Mouse (Mus musculus) embryonic fibroblast, embryonic 13.5 days (primary cell): ENCODE measurements at regions not wholly inside any gene's neighbourhood (a gene's known extent, or its start where the extent isn't known, plus 50 kb on each side); places are given as distances from the start of the nearest gene placed in this dataset.

Experiments used
- H3K27ac ChIP-seq: 2 replicates; pipeline ENCODE4 v1.5.1; 2012; ENCODE audit warnings: low read length, control low read depth, inconsistent platforms; ENCODE audit not compliant: insufficient read depth
- H3K4me1 ChIP-seq: 2 replicates; pipeline ENCODE4 v1.6.1; 2011; ENCODE audit warnings: low read length; ENCODE audit not compliant: control insufficient read depth, insufficient read depth
- H3K4me3 ChIP-seq: 2 replicates; pipeline ENCODE4 v1.5.1; 2011; ENCODE audit warnings: mild to moderate bottlenecking, control low read depth, low read length; ENCODE audit not compliant: insufficient read depth
- CTCF ChIP-seq: IDR thresholded peaks from 2 replicates; pipeline ENCODE4 v1.5.1; 2011; ENCODE audit warnings: mild to moderate bottlenecking, control low read depth, low read length, moderate library complexity, borderline replicate concordance; ENCODE audit not compliant: insufficient read depth
- POLR2A ChIP-seq: IDR thresholded peaks from 2 replicates; pipeline ENCODE4 v1.6.1; 2011; ENCODE audit warnings: low read depth, mild to moderate bottlenecking, control low read depth, low read length, moderate library complexity

DNA sequence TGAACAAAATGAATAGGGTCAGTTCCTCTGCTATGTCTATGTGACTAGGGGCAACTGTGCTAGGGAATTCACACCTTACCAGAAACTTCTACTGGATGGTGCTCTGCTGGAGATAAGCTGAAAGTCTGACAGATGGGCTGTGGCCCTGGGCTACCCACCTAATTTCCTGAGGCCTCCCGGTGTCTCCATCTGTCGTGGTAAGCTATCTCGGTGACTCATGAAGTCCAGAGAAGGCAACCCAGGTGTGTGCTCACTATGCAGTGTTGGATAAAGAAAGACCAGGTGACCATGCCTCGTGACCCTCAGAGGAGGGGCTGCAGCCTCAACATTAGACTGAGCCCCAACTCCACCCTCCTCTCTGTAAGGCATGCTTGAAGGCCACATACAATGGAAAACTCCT is 64.2 kb upstream of the Smndc1 start:
- no peak overlapping the region for H3K4me3 ChIP-seq
- peaks cover 12% of the 10 kb centered on the region for H3K4me1 ChIP-seq
- no peak for TF ChIP-seq CTCF
- no peak overlapping the region for H3K27ac ChIP-seq

DNA sequence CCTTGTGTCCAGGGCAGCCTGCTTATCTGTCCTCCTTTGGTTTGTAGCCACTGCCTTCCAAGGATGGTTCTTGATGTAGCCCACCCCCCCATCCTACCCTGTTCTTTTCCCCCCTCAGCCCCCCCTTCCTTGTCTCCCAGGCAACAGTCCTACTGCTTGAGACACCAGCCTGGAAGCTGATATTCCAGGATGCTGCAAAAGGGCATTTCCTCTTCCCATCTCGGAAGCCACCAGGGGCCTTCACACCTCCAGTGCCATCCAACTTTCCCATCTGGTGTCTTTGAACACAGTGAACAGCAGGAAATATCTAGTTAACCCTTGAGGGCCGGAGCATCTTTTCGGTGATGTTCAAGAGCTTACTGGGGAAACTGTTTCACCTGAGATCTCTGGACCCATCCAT is 63.7 kb upstream of the Smndc1 start:
- Histone ChIP-seq H3K4me1 (peaks cover 12% of the 10 kb centered on the region), H3K27ac (no peak overlapping the region), H3K4me3 (no peak overlapping the region)
- no peak for TF ChIP-seq CTCF
- no peak for TF ChIP-seq POLR2A

DNA sequence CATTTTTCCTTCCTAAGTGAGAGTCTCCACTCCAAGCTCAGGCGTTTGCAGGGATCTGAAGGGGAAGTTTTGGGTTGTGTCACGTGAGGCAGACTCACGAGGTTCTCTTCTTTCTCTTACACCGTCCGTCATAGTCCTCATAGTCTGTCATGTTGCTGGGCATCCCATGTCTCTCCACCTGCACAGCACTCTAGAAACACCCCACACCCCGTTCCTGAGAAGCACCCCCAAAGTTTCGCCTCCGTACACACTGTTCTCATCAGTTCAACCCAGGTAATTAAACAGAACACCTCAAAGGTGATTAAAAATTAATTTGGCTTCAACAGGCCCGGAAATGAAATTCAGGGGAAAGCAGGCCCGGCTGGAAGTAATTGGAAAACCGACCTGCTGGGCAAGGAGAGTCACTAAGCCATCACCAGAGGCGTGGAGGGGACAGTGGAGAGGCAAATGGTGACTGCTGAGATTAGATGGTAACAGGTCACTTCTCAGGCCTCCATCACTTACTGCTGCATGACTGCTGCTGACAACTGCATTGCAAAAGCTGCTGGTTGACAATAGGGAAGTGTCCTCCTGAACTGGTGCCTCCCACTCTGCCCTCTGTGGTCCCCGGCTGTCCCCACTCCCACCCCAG is 63.1 kb upstream of the Smndc1 start:
- Histone ChIP-seq H3K27ac (no peak overlapping the region), H3K4me3 (no peak overlapping the region), H3K4me1 (peaks cover 12% of the 10 kb centered on the region)
- TF ChIP-seq POLR2A (no peak), CTCF (no peak)

DNA sequence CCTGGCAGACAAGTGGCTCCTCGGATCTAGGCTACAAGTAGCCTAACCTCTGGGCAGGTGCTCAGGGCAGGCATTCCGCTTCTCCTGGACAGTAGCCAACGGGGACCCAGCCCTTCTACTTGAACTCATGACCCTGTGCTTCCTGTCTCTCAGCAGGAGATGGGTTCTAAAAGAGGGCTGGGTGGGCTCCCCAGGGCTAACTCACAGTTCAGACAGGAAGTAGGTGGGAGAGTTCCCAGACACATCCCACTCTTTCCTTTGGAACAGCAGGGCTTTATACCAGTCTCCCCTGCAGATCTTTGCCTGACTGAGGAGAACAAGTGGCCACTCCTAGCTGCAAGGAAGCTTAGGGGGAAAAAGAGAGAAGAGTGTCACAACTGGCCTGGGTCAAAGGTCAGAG is 62.0 kb upstream of the Smndc1 start:
- TF ChIP-seq POLR2A, result no peak
- no peak for TF ChIP-seq CTCF
- H3K4me1 ChIP-seq, result peaks cover 12% of the 10 kb centered on the region
- no peak overlapping the region for H3K27ac ChIP-seq
- H3K4me3 ChIP-seq, result no peak overlapping the region

DNA sequence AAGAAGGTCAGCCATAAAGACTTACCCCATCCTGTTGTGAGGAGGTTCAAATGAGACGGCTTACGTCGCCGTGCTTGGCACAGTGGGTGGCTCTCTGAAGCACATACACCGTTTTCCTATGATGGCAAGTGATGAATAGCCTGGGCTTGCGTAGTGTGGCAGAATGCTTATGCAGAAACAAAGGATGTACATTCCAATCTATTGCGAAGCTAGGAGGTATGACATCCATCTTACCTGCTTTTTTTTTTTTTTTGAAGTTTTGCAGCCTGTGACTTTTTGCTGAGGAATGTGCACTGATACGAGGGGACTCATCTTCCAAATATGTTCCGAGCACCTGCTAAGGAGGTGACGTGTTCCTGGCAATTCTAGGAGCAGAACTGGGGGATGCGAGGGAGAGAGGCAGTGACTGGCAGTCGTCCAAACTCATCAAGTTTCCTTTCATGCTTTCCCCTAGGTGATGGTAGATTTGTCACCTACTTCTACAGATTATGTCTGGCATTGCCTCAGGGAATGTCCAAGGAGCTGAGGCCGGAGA is 61.1 kb upstream of the Smndc1 start:
- no peak overlapping the region for H3K27ac ChIP-seq
- no peak for TF ChIP-seq POLR2A
- H3K4me1 ChIP-seq, result peaks cover 10% of the 10 kb centered on the region
- no peak overlapping the region for H3K4me3 ChIP-seq

DNA sequence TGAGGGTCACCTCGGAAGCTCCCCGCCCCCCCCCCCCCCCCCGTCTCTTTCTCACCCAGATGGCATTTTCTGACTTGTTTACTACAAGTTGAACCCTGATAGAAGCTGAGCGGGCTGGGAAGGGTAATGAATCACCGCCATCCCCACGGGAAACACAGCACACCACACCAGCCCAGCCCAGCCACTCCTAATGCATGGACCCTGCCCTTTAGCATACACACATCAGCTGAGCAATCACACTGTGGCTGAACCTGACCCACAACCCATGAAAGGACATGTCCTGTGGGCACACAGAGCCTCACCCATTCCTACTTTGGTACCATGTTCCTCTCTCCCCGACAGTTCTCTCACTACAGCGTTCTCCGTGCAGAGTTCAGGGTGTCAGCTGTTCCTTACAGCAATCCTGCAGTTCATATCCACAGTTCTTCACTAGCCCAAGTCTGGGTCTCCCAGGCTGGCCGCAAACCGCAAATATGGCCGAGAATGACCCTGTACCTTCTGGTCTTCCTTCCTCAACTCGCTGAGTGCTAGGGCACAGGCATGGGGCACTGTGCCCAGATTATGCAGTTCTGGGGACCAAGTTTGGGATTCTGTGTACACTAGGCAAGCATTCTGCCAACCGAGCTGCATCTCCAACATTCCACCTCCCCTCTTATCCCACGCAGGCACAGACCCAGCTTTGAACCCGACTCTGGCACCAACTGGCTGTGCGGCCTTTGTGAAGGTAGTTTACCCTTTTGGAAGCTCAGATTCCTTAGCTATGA is 60.4 kb upstream of the Smndc1 start:
- Histone ChIP-seq H3K27ac (no peak overlapping the region), H3K4me3 (no peak overlapping the region), H3K4me1 (peaks cover 9% of the 10 kb centered on the region; the same call in 1 of the 2 replicates)
- no peak for TF ChIP-seq CTCF
- no peak for TF ChIP-seq POLR2A

DNA sequence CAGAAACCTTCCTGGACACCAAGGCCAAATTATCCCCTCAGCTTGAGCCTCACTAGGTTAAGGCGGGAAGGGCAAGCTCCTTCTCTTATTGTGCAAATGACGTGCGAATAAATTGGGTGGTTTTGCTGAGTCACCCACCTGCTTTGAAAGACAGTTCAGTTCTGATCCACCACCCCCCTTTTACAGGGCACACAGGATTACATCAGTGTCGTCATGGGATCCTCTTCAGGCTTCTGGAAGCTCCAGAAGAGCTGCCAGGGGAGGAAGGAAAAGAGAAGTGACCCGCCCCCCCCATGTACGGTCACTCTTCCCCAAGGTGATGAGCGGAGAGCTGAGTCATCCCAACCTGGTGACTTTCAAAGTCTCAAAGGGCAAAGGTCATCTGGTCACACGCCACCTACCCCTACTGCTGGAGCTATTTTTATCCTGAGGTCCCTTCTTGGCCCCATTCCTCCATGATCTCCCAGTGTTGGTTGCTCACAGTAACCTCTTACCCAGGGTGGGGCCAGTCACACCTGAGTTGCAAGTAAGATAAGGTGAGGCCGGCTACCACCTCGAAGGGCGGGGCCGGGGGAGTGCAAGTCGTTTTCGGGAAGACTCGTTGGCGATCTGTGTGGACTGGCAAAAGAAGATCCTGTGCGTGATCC is 58.9 kb upstream of the Smndc1 start:
- Histone ChIP-seq H3K4me3 (no peak overlapping the region), H3K27ac (no peak overlapping the region), H3K4me1 (peaks cover 9% of the 10 kb centered on the region; the same call in 1 of the 2 replicates)
- TF ChIP-seq POLR2A, result no peak
- no peak for TF ChIP-seq CTCF

DNA sequence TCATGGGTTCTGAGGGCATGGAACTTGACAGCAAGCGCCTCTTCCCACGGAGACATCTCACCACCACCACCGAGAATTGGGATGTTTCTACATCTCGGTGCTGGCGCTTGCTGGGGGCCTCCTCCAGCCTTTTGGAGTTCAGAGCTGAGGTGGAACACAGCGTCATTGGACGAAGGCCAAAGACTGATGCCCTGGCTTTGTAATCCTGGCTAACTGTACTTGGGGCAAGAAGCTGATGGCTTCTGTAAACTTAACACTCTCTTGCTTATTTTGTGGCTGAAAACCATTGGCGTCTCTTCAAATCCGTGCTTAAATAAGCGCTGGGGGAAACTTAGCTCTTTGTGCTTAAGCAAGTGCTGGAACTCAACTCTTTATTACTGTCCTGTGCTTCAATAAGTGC is 57.8 kb upstream of the Smndc1 start:
- peaks cover 9% of the 10 kb centered on the region; the same call in 1 of the 2 replicates for H3K4me1 ChIP-seq
- TF ChIP-seq CTCF (no peak), POLR2A (no peak)
- H3K4me3 ChIP-seq, result no peak overlapping the region
- no peak overlapping the region for H3K27ac ChIP-seq

DNA sequence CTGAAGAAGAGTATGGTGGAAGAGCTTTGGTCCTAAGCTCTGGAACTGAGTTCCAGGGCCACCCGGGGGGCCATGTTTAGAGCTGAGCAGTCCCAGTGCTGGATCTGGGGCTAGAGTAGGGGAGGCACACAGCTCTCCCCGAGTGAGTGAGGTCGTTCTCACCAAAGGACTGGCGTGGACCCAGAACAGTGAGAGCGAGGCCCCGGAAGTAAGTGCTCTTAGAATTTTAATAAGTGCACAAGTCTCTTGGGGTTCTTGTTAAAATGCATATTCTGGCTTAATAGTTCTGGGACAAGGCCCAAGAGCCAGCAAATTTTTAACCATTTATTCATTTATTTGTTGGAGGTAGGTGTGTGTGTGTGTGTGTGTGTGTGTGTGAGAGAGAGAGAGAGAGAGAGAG is 57.4 kb upstream of the Smndc1 start:
- TF ChIP-seq CTCF, result no peak
- TF ChIP-seq POLR2A, result no peak
- H3K4me3 ChIP-seq, result no peak overlapping the region
- no peak overlapping the region for H3K27ac ChIP-seq
- H3K4me1 ChIP-seq, result peaks cover 9% of the 10 kb centered on the region; the same call in 1 of the 2 replicates

DNA sequence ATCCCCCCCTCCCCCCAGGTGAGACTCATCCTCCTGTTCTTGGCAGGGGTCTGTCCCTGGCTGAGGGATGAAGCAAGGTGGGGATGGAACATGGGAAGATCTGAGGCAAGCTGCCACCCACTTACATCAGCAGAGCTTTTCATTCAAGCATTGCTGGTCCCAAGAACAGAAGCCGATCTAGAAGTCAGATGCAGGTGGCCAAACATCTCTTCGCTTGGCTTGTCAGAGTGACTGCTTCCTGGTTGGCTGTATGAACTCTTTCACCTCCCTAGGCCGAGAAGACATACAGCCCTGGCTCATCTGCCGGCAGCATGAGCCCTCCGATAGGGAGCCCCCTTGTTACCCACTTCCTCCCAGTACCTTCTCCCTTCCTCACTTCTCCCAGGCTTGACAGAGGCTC is 55.8 kb upstream of the Smndc1 start:
- H3K27ac ChIP-seq, result no peak overlapping the region
- 0 out of 2 replicates have a peak, but pooled peaks cover 3% of the 10 kb centered on the region for H3K4me1 ChIP-seq
- no peak overlapping the region for H3K4me3 ChIP-seq
- TF ChIP-seq POLR2A, result no peak
- TF ChIP-seq CTCF, result no peak
